Mouse (Mus musculus) limb, embryonic 11.5 days (tissue): Measurements from ENCODE around the gene Sirt3. TPM values are rescaled to one million over a fixed set of nuclear protein-coding genes. Genes with fewer than 3 reads are reported as not detected.

Experiments
- ATAC-seq: fragments of 200-750 bp; cut with Nextera tagmentation; 2 replicates; pipeline ENCODE4 v1.8.0; 2017; ENCODE audit warnings: low read depth; ENCODE audit not compliant: insufficient number of reproducible peaks, low FRiP score, low TSS enrichment
- DNase-seq: peaks from one replicate; pipeline ENCODE4 v3.0.0-alpha.2; 2015; ENCODE audit warnings: low spot score
- H3K27ac ChIP-seq: fragments of 300-500 bp; sonication (generic); replicated peaks from 2 replicates; pipeline ENCODE4 v1.5.1; 2014; ENCODE audit warnings: low read depth, mild to moderate bottlenecking, low read length
- H3K27me3 ChIP-seq: fragments of 300-500 bp; sonication (generic); 2 replicates; pipeline ENCODE4 v1.6.1; 2014; ENCODE audit warnings: mild to moderate bottlenecking, low read length, mixed read lengths; ENCODE audit not compliant: control insufficient read depth, insufficient read depth
- H3K36me3 ChIP-seq: fragments of 300-500 bp; sonication (generic); 2 replicates; pipeline ENCODE4 v1.6.1; 2014; ENCODE audit warnings: mild to moderate bottlenecking, low read length, moderate library complexity, mixed read lengths; ENCODE audit not compliant: control insufficient read depth, insufficient read depth
- H3K4me1 ChIP-seq: fragments of 300-500 bp; sonication (generic); 2 replicates; pipeline ENCODE4 v1.6.1; 2014; ENCODE audit warnings: low read length, mixed read lengths; ENCODE audit not compliant: control insufficient read depth, insufficient read depth
- H3K4me2 ChIP-seq: fragments of 300-500 bp; sonication (generic); 2 replicates; pipeline ENCODE4 v1.6.1; 2014; ENCODE audit warnings: low read depth, mild to moderate bottlenecking, moderate library complexity; ENCODE audit not compliant: severe bottlenecking
- H3K4me3 ChIP-seq: fragments of 300-500 bp; sonication (generic); 2 replicates; pipeline ENCODE4 v1.5.1; 2014; ENCODE audit warnings: low read depth, low read length
- H3K9ac ChIP-seq: fragments of 300-500 bp; sonication (generic); 2 replicates; pipeline ENCODE4 v1.6.1; 2014; ENCODE audit warnings: mild to moderate bottlenecking, low read length
- H3K9me3 ChIP-seq: fragments of 300-500 bp; sonication (generic); 2 replicates; pipeline ENCODE4 v1.6.1; 2016; ENCODE audit warnings: low read length; ENCODE audit not compliant: control insufficient read depth
- WGBS: fragments of 180-500 bp; shearing (Covaris S2); extraction: QIAGEN DNeasy Blood & Tissue Kit; methylation state at CpG from one replicate; pipeline ENCODE4 v1.1.7; 2014; 5-methylcytosine and 5-hydroxymethylcytosine counted together
- polyA plus RNA-seq: library from polyadenylated mRNA; unstranded; fragments of >200 nt; fragmentation: Nextera tagmentation; extraction: Ambion mirVana; gene quantifications from 2 replicates; pipeline ENCODE4 v1.2.1, GENCODE M21; 2014

Sirt3 gene
- polyA plus RNA-seq, 1 experiment from 2014 or later: 23.2 TPM

DNA sequence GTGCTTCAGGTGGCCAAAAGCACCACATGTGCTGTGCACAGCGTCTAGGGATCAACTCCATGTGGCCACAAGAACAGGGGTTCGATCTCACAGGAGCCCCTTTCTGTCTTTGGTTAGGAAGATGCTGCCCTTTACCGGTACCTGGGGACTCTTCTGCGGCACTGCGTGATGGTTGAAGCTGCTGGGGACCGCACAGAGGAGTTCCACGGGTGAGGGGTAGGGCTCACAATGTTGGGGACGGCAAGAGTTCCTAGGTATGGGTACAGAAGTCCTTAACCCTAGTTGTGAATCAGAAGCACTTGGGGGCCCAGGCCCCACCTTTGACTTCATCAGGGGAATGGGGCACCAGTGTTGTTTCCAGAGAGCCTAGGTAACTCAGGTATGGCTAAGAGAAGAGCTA, 23.4 kb downstream of the Sirt3 start:
- H3K9ac ChIP-seq: no peak overlapping the region

DNA sequence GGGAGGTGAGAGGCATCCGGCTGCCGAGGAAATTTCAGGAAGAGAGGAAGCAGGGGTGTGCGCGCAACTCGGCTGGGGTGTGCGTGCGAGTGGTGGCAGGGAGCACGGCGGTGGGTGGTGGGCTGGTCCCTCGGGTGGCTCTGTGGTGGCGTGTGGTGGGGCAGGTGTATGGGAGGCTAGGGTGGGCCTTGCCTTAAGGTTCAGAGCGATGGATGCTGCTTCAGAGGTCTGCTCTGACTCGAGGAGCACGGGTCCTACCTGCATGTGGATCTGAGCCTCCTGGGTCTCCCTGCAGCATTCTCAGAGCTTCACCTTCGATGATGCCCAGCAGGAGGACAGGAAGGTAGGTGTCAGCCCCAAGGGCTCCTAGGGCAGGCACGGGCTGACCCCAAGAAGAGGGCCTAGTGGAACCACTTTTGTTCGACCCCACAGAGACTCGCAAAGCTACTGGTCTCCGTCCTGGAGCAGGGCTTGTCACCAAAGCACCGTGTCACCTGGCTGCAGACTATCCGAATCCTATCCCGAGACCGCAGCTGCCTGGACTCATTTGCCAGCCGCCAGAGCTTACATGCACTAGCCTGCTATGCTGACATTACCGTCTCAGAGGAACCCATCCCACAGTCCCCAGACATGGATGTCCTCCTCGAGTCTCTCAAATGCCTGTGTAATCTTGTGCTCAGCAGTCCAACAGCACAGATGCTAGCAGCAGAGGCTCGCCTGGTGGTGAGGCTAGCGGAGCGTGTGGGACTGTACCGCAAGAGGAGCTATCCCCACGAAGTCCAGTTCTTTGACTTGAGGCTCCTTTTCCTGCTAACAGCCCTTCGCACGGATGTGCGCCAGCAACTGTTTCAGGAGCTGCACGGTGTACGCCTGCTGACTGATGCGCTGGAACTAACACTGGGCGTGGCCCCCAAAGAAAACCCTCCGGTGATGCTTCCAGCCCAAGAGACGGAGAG, 24.3 kb downstream of the Sirt3 start, which contains the start of gene Bet1l:
Gene Bet1l (minus strand): TSS at position 28 of the 956 bp plus-strand sequence.
- H3K4me1 ChIP-seq: peaks cover 12% of the 10 kb centered on the region
- H3K4me3 ChIP-seq: peak within 1 kb of the TSS; percentile 74
- peak within 1 kb of the TSS; percentile 100 for H3K4me2 ChIP-seq
- H3K27ac ChIP-seq: peak within 1 kb of the TSS; percentile 45; the same call in 1 of the 2 replicates
- H3K36me3 ChIP-seq: peaks cover 11% of the 10 kb centered on the region; the same call in 1 of the 2 replicates
- ATAC-seq (peak; percentile 31; the same call in 1 of the 2 replicates), DNase-seq (no peak)
- H3K9me3 ChIP-seq: no peaks in the 10 kb centered on the region
- no peaks in the 10 kb centered on the region for H3K27me3 ChIP-seq
- 41% methylated on average over 40 of the region's 40 CpGs for WGBS
- peak within 1 kb of the TSS; percentile 82 for H3K9ac ChIP-seq

More for the DNA sequence above, 23.4 kb downstream of the Sirt3 start:
- no peak overlapping the region for H3K27ac ChIP-seq
- peaks cover 11% of the 10 kb centered on the region; the same call in 1 of the 2 replicates for H3K36me3 ChIP-seq
- no peaks in the 10 kb centered on the region for H3K9me3 ChIP-seq
- H3K4me2 ChIP-seq: no peak overlapping the region
- ATAC-seq: no peak
- no peaks in the 10 kb centered on the region for H3K27me3 ChIP-seq
- no peak overlapping the region for H3K4me3 ChIP-seq
- no peak for DNase-seq
- peaks cover 12% of the 10 kb centered on the region for H3K4me1 ChIP-seq
- WGBS: 95% methylated on average over 8 of the region's 8 CpGs

DNA sequence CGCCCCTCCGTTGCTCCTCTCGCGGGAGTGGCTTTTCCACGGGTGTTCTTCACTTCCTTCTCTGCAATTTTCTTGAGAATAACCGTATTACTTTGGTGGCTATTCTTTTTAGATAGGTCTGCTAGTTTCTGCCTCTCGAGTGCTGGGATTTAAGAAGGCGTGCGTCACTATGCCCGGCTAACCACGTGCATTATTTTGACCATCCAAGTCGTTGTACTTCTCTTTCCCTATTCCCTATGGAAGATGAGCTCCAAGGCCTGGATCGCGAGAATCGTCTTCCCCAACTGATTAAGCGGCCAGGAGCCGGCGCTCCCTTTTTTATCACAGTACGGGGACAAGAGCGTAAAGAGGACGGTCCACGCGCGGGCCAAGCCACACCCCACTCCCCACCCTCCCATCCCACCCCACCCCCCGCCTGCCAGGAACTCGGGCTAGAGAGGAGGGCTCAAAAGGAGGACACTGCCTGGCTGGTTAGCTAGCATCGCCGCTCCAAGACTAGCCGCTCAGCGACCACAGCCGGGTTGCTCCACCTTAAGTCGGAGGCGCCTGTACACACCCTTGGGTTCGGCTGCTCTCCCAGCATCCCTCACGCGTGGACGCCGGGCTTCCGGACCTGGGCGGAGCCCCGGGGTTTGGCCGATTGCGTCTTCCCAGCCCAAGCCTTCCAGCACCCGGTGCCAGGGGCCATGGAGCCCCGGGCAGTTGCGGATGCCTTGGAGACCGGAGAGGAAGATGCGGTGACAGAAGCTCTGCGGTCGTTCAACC, 25.1 kb downstream of the Sirt3 start, which contains the start of gene Ric8a:
Gene Ric8a (plus strand): TSS at position 173 of the 765 bp plus-strand sequence.
- Histone ChIP-seq H3K4me3 (peak within 1 kb of the TSS; percentile 74), H3K4me1 (peaks cover 12% of the 10 kb centered on the region), H3K4me2 (peak within 1 kb of the TSS; percentile 100), H3K9ac (peak within 1 kb of the TSS; percentile 82), H3K27ac (peak within 1 kb of the TSS; percentile 45; the same call in 1 of the 2 replicates), H3K27me3 (no peaks in the 10 kb centered on the region), H3K36me3 (peaks cover 11% of the 10 kb centered on the region; the same call in 1 of the 2 replicates), H3K9me3 (no peaks in the 10 kb centered on the region)
- ATAC-seq (peak; percentile 65), DNase-seq (peak; percentile 83)
- under 1% methylated on average over 50 of the region's 50 CpGs for WGBS

DNA sequence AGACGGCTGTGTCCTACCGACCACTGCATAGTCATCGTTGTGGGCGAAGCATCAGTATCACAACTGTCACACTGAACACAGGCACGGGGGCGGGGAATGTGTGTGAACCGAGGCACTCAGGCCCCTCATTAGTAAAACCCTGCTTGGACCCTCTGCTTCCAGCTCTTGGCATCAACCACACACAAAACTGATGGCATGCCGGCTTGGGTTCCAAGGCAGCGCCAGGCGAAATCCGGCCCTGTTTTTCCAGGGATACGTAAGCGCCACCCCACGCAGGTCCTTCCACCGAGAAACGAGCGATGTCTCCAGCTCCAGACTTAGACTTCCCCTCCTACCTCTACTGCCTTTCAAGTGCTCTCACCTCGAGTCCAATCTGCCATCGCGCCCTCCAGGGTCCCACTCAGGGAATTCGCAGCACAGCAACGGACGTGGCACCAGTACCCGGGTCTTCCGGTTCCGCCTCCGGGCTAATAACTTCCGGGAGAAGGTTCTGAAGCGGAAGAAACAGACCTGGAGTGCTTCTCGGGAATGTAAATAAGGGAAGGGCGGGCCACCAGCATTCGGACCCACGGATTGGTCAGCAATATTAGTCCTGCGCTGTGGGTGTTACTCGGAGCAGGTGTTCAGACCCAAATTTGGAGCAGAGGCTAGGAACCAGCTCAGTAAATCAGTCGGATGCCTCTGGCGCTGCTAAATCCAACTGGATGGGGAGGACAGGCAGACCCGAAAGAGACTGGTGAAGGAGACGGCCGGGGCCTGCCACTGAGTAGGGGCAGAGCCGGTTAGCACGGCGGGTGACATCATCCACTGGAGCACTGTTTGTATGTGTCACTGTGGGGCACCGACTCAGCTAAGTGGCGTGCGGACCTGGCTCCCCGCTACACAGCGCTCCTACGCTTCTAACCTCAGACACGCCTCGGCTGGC, 26.0 kb downstream of the Sirt3 start, which contains the start of gene Gm45785:
Gene Gm45785 (minus strand): TSS at position 472 of the 925 bp plus-strand sequence.
- peak within 1 kb of the TSS; percentile 74 for H3K4me3 ChIP-seq
- peak within 1 kb of the TSS; percentile 45; the same call in 1 of the 2 replicates for H3K27ac ChIP-seq
- H3K27me3 ChIP-seq: no peaks in the 10 kb centered on the region
- WGBS: 1% methylated on average over 51 of the region's 51 CpGs
- no peaks in the 10 kb centered on the region for H3K9me3 ChIP-seq
- peaks cover 12% of the 10 kb centered on the region; the same call in 1 of the 2 replicates for H3K36me3 ChIP-seq
- H3K9ac ChIP-seq: peak within 1 kb of the TSS; percentile 82
- H3K4me1 ChIP-seq: peaks cover 12% of the 10 kb centered on the region
- peak within 1 kb of the TSS; percentile 100 for H3K4me2 ChIP-seq
- DNase-seq (peak; percentile 91), ATAC-seq (peak; percentile 74)

DNA sequence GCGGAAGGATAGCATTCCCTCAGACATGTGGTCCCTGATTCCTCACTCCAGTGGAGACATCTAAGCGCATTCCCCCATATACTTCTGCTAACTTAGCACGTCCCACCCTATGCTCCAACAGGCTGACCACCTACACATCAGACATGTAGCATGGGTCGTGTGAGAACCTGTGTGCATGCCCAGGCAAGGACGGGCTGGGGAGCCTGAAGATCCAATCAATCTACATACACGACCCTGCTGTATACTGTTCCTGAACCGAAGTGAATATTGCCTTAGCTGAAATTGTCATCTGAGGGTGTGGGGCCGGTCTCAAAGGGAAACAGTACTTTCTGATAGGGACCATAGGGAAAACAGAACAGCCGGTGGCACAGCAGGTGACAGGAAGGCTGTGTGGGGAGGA, 26.9 kb downstream of the Sirt3 start:
- H3K27ac ChIP-seq: no peak overlapping the region
- WGBS: 76% methylated on average over 9 of the region's 9 CpGs

DNA sequence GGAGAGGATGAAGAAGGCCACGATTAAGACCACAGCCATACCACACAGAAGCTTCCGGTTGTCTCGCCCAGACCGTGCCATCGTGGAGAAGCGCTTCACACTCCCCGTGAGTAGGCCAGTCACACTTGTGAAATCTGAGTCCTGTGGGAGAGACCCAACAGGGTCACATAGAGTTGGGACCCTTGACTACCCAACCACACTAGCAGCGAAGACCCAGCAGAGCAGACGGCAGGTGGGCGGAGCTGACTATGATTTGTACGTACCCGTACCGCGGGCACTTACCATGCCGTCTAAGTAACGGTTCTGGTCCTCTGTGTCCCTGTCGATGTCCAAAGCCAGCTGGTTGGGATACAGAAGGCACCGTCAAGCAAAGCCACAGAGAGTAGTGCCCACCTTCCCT, 27.6 kb downstream of the Sirt3 start:
- no peaks in the 10 kb centered on the region for H3K9me3 ChIP-seq
- no peak overlapping the region for H3K4me2 ChIP-seq
- ATAC-seq (no peak), DNase-seq (no peak)
- H3K27ac ChIP-seq: no peak overlapping the region
- no peak overlapping the region for H3K9ac ChIP-seq
- H3K4me3 ChIP-seq: no peak overlapping the region
- 94% methylated on average over 18 of the region's 18 CpGs for WGBS
- H3K36me3 ChIP-seq: peaks cover 12% of the 10 kb centered on the region; the same call in 1 of the 2 replicates
- H3K4me1 ChIP-seq: peaks cover 12% of the 10 kb centered on the region
- no peaks in the 10 kb centered on the region for H3K27me3 ChIP-seq

More for the DNA sequence above, 26.9 kb downstream of the Sirt3 start:
- Histone ChIP-seq H3K4me2 (peak overlapping the region; percentile 100), H3K4me1 (peaks cover 12% of the 10 kb centered on the region), H3K36me3 (peaks cover 12% of the 10 kb centered on the region; the same call in 1 of the 2 replicates), H3K9ac (peak overlapping the region; percentile 79), H3K27me3 (no peaks in the 10 kb centered on the region), H3K9me3 (no peaks in the 10 kb centered on the region), H3K4me3 (peak overlapping the region; percentile 74)
- no peak for DNase-seq
- ATAC-seq: no peak

DNA sequence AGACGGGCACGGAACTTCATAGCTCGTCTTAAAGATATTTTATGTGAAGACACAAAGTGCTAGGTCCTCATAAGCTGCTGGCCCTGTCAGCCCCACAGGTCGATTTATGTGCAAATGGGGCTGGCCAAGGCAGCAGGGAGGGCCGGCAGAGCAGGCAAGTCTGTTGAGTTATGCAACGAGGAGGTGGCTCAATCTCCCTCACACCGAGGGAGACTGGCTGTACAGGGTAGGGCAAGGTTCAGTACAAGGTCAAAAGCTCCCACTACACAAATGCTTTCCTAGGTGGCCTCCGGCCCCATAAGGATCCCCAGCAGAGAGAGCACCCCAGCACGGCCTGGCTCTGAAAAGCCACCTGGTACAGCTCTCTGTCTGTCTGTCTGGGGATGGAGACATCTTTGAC, 28.7 kb downstream of the Sirt3 start:
- Histone ChIP-seq H3K36me3 (peaks cover 12% of the 10 kb centered on the region; the same call in 1 of the 2 replicates), H3K9me3 (no peaks in the 10 kb centered on the region), H3K4me1 (peaks cover 12% of the 10 kb centered on the region), H3K27ac (no peak overlapping the region), H3K4me3 (no peak overlapping the region), H3K4me2 (no peak overlapping the region), H3K9ac (no peak overlapping the region), H3K27me3 (no peaks in the 10 kb centered on the region)
- ATAC-seq: no peak
- WGBS: 85% methylated on average over 9 of the region's 9 CpGs
- DNase-seq: no peak
